Mouse (Mus musculus) common myeloid progenitor, adult 5-6 weeks (primary cell): ENCODE measurements around the gene Zc3h12a. TPM values are rescaled to one million over a fixed set of nuclear protein-coding genes. Genes with fewer than 3 reads are reported as not detected.

Source experiments
- ATAC-seq: replicated peaks from 2 replicates; pipeline ENCODE4 v1.8.0; 2016; ENCODE audit warnings: low read depth, mild to moderate bottlenecking, moderate TSS enrichment, inconsistent platforms; ENCODE audit not compliant: poor library complexity, severe bottlenecking
- total RNA-seq: library from RNA; stranded (forward); fragments of 200-1000, 187-1606 nt; gene quantifications from 2 replicates; pipeline ENCODE4 v1.2.3, GENCODE M21; 2017

Zc3h12a gene
- total RNA-seq, 1 experiment from 2014 or later: 9.6 TPM

DNA sequence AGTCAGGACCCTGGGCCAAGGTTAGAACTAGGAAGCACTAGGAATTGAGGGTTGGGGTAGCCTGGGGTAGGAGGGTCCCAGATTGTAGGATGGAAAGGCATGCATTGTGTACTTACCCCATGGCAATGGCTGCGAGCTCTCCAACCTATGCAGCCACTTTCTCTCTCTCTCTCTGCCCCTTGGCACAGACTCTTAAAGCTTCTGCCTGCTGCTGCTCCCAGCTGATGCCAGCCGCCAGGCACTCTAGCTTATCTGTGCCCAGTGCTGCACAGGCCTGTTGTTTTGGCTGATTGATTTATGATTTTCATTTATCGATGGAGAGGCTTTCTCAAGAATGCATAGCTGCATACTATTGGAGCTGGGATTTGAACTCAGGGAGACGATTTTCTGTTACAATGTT lies 20.3 kb upstream of the Zc3h12a start:
- no peak for ATAC-seq

GRCm38 (mm10) chr4:125145213-125145612 lies 17.6 kb upstream of the Zc3h12a start:
- ATAC-seq: peak; percentile 90

DNA sequence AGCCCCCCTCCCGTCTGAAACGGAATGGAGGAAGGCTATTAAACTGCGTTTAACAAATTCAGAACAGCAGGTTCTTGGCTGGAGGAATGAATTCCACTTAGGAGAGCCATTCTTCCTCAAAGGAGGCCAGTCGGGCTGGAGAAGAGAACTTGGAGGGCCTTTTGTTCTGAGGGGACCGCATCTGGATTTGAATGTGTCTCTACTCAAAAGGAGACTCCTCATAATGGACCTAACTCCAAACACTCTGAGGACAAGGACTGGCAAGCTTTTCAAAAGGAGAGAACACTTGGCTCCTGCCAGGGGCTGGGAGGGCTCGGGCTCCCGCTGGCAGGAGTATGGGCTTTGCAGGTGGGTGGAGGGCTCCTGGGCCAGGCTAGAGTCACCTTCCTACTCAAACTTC lies 17.0 kb upstream of the Zc3h12a start:
- ATAC-seq: no peak

GRCm38 (mm10) chr4:125144211-125144610 lies 16.6 kb upstream of the Zc3h12a start:
- peak; percentile 20 for ATAC-seq

- ATAC-seq: no peak
These were observed 10.7 kb upstream of the Zc3h12a start for GRCm38 (mm10) chr4:125138321-125138720.

DNA sequence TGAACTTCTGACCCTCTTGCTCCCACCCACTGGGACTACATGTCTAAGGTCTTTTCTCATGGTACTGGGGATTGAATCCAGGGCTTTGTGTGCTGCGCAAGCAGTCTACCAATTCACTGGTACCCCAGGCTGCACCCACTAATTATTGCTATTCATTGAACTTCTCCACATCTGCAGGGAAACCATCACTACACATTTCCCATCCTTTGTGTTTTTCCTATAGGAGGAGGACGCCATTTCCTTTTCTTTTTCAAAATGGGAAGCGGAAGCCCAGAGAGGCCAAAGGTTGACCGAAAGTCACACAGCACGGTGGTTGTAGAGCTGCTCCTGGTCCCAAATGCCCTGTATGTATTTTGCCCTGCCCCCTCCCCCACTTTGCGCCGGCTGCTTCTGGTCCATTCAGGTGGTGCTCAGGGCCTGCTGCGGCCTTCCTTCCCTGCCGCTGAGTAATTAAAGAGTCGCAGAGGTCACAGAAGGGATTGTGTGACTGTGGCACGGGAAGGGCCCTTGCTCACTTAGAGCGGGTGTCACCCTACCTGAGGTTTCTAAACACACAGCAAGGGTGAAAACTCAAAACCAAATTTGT lies 8.8 kb upstream of the Zc3h12a start:
- ATAC-seq: no peak

DNA sequence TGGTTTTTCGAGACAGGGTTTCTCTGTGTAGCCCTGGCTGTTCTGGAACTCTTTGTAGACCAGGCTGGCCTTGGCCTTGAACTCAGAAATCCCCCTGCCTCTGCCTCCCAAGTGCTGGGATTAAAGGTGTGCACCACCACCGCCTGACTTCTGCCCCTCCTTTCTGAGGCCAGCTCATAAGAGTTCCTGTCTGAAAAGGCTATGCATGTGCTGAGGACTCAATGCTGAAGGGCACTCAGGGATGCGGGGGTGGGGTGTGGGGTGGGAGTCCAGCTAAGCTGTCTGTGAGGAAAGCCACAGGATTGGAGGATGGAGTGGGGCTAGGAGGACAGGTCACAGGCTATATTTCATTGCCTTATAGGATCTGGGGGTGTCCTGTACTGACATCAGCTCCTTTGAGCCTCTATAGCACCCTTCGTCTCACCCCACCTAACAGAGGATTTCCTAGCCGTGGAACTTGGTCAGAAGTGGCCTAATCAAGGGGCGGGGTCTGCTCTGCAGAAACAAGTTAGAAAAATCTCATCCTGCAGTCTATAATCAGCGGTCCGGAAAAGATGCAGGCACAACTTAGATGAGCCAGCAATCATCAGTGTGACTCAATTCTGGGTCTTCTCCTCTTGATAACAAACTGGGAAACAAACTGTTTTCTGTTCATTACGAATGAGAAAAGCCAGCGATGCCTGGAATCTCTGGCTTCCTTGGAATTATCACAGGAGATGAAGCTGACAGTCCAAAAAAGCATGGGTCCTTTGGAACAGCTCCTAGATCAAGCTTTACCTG lies 7.6 kb upstream of the Zc3h12a start:
- ATAC-seq: no peak

DNA sequence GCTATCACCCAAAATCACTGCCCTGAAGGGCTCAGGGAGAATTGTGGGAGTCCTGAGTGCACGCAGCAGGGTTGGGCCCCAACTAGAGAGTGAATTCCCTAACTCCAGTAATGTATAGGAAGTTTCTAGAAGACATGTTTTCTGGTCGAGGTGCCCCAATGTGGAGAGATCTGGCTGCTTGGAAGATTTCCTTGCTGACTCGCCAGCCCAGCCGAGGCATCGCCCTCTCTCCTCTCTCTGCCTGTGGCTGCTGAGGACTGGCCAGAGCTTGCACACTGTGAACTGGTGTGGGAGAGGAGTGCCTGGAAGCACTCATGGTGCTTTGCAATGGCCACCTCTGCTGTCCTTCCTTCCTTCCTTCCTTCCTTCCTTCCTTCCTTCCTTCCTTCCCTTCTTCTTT lies 7.0 kb upstream of the Zc3h12a start:
- ATAC-seq: no peak

DNA sequence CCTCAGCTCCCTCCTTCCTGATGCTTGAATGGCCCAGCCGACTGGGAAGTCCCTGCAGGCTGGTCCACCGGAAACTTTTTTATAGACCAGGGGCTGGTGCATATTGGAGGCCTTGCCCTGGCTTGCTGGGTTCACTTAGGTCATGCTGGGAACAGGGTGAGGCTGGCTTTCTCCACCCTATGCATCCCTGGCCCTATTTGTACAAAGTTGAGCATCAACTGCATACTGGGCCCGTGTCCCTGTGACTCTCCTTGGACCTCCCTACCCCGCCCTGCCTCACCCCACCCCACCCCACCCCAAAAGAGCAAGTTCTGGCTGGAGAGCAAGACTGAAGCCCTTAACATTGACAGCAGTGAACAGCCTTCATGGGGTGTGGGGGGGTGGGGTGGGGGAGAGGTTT lies 6.6 kb upstream of the Zc3h12a start:
- ATAC-seq: no peak

GRCm38 (mm10) chr4:125132394-125132793 lies 4.8 kb upstream of the Zc3h12a start:
- ATAC-seq: peak; percentile 52; the same call in 1 of the 2 replicates

- ATAC-seq: peak; percentile 43
These were observed 3.9 kb upstream of the Zc3h12a start for GRCm38 (mm10) chr4:125131493-125131892.

- ATAC-seq: no peak
These were observed 879 bp downstream of the Zc3h12a start for GRCm38 (mm10) chr4:125126761-125127160.

- ATAC-seq: no peak
These were observed 1.5 kb downstream of the Zc3h12a start for GRCm38 (mm10) chr4:125126186-125126585.

DNA sequence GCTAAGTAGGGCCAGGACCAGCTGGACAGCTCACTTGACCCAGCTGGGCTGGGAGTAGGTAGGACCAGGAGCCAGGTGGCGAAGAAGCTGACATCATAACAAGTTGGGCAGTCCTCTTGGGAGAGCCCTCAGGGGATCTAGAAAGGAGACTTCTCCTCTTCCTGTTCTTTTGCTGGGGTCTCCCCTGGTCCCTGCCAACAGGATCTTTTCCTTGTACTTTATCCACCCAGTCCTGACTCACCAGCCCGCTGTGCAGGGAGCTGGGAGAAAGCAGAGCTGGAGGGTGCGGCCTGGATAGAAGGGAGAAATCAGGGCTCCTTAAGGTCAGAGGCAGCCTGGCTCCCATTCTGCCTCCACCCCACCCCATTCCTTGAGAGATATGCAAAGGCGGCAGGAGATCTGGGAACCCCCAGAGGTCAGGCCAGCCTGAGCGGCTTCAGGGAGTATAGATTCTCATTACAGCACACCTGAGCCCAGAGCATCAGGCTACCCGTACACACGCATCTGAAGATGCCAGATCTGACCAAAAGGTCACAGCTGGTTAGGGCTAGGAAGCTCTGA lies 2.2 kb downstream of the Zc3h12a start:
- no peak for ATAC-seq

GRCm38 (mm10) chr4:125124424-125125209 lies 3.0 kb downstream of the Zc3h12a start:
- peak; percentile 37 for ATAC-seq

DNA sequence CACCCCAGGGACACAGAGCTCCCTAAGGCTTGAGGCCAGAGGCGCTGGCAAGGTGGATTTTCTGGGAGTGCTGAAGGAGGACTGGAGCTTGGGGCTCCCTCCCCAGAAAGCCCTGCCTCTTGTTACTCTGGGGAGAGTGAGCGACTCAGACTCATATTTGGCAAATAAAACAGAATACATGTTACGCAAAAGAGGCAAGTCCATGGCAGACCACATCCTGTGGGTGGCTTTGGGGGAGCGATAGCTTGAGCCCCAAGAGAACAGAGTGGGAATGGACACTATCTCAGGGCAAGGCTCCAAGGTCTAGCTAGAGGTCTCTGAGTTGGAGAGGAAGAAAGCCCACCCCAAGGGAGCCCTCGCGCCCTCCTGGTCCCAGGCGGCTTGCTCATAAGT lies 4.4 kb downstream of the Zc3h12a start:
- ATAC-seq: peak; percentile 16

DNA sequence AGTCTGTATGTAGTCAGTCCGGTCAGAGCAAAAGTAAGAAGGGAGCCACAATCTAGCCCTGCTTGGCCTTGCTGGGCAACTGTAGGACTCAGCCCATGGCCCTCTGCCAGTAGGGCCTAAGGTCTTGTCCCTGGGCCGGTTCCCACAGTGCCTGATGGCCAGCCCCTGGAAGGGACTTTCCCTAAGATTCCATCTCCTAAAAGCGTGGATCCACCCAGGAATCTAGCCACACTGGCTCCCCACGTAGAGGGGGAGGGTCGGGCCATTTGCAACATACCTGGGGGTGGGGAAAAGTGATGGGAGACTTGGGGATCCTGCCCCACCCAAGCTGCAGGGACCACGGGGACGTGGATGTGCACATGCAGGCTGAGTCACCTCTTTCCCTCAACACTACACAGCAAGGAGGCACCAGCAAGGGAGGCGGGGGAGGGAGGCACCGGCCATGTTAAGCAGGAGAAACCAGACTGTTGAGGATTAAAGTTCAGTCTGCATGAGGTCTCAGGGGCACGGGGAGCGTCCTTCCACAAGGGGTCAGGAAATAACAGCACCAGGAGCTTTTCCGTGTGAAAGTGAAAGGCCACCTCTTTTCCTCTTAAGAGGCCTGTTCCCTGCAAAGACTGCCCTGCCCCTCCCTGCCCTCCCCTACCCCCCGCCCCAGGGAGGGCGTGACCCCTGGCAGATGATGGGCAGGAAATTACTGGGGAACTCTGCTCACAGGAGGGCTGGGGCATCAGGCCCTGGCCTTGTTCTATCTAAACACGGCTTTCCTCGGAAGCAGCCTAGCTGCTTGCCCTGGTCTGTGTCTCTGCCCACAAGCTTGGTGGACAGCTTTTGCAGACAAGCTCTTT lies 5.0 kb downstream of the Zc3h12a start:
- ATAC-seq: peak; percentile 7

DNA sequence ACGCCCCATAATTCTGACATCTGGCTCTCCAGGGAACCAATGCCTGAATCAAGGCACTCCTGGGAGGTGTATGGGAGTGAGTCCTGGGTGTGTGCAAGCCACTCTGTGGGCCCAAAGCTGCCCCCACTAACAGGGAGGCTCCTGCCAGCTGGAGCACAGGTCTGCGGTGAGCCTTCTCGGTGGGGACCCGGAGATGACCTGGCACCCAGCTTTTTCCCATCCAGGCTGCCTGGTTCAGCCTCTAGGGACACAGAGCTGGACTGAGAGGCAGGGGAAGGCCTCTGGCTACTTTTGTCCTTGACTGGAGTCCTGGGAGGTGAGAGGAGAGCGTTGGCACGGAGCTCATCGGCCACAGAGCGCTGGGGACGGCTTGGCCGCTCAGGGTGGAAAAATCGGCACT lies 7.9 kb downstream of the Zc3h12a start:
- ATAC-seq: no peak

DNA sequence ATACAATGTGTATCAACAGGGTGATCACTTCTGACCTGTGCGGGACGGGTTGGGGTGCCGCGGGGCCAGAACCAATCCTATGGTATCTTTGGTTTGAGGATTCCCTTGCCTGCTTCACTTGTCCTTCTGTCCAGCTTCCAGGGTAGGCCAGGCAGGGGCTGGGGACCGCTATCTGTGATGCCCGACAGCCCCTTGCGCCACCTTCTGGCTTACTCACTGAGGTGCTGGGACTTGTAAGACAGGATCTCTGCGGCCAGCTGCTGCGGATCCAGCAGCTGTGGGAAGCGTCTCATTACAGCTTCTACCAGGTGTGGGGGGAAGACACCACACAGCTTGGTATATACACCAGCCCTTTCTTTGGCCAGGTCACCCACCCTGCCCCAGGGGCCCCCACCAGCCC lies 8.6 kb downstream of the Zc3h12a start:
- ATAC-seq: no peak

GRCm38 (mm10) chr4:125117902-125118320 lies 9.7 kb downstream of the Zc3h12a start:
- ATAC-seq: peak; percentile 55
